Mouse (Mus musculus) lung, postnatal 0 days (tissue): ENCODE data around the gene Bcas2. TPM values are rescaled to one million over a fixed set of nuclear protein-coding genes. Genes with fewer than 3 reads are reported as not detected.
"Not testable (repeated sequence)": the region's sequence is repeated elsewhere in the genome, so short reads cannot be mapped to it uniquely, and the experiment has no call there.

Experiments
- ATAC-seq: fragments of 200-750 bp; cut with Nextera tagmentation; 2 replicates; pipeline ENCODE4 v1.8.0; 2017; ENCODE audit warnings: moderate library complexity
- DNase-seq: peaks from one replicate; pipeline ENCODE4 v3.0.0-alpha.2; 2016; ENCODE audit warnings: low spot score
- H3K27ac ChIP-seq: fragments of 300-500 bp; sonication (generic); 2 replicates; pipeline ENCODE4 v1.5.1; 2014; ENCODE audit warnings: antibody characterized with exemption, mild to moderate bottlenecking, low read length, mixed read lengths
- H3K27me3 ChIP-seq: fragments of 300-500 bp; sonication (generic); replicated peaks from 2 replicates; pipeline ENCODE4 v1.6.1; 2014; ENCODE audit warnings: low read length, mixed read lengths; ENCODE audit not compliant: insufficient read depth
- H3K36me3 ChIP-seq: fragments of 300-500 bp; sonication (generic); 2 replicates; pipeline ENCODE4 v1.6.1; 2014; ENCODE audit warnings: low read length, mixed read lengths; ENCODE audit not compliant: insufficient read depth
- H3K4me1 ChIP-seq: fragments of 300-500 bp; sonication (generic); 2 replicates; pipeline ENCODE4 v1.6.1; 2014; ENCODE audit warnings: antibody characterized with exemption, low read depth, low read length, mixed read lengths; ENCODE audit not compliant: insufficient read depth
- H3K4me2 ChIP-seq: fragments of 300-500 bp; sonication (generic); replicated peaks from 2 replicates; pipeline ENCODE4 v1.6.1; 2014; ENCODE audit warnings: low read depth, mild to moderate bottlenecking, low read length, moderate library complexity, mixed read lengths
- H3K4me3 ChIP-seq: fragments of 300-500 bp; sonication (generic); 2 replicates; pipeline ENCODE4 v1.5.1; 2014; ENCODE audit warnings: low read depth, low read length
- H3K9ac ChIP-seq: fragments of 300-500 bp; sonication (generic); replicated peaks from 2 replicates; pipeline ENCODE4 v1.6.1; 2014; ENCODE audit warnings: low read depth, mild to moderate bottlenecking
- H3K9me3 ChIP-seq: fragments of 300-500 bp; sonication (generic); 2 replicates; pipeline ENCODE4 v1.6.1; 2016; ENCODE audit warnings: low read length, mixed read lengths
- CTCF ChIP-seq: IDR thresholded peaks from 2 replicates; pipeline ENCODE4 v1.5.1; 2016; ENCODE audit warnings: antibody characterized with exemption, mild to moderate bottlenecking
- EP300 ChIP-seq: IDR thresholded peaks from 2 replicates; pipeline ENCODE4 v1.6.1; 2016; ENCODE audit warnings: antibody characterized with exemption, mild to moderate bottlenecking, control low read depth
- WGBS: fragments of 180-500 bp; shearing (Covaris S2); extraction: QIAGEN DNeasy Blood & Tissue Kit; methylation state at CpG from one replicate; pipeline ENCODE4 v1.1.7; 2014; 5-methylcytosine and 5-hydroxymethylcytosine counted together
- polyA plus RNA-seq: library from polyadenylated mRNA; unstranded; fragments of >200 nt; fragmentation: Nextera tagmentation; extraction: Ambion mirVana; gene quantifications from 2 replicates; pipeline ENCODE4 v1.2.1, GENCODE M21; 2015

Gene Bcas2
- polyA plus RNA-seq, 1 experiment from 2014 or later, result 89.8 TPM

GRCm38 (mm10) chr3:103179527-103179926 is 8.1 kb downstream of the Bcas2 start:
- 88% methylated on average over 9 of the region's 9 CpGs for WGBS
- no peak overlapping the region for H3K9ac ChIP-seq
- H3K4me2 ChIP-seq, result no peak overlapping the region
- no peaks in the 10 kb centered on the region for H3K27me3 ChIP-seq
- no peaks in the 10 kb centered on the region for H3K4me1 ChIP-seq
- TF ChIP-seq CTCF (no peak), EP300 (no peak)
- peaks cover 19% of the 10 kb centered on the region for H3K36me3 ChIP-seq
- H3K9me3 ChIP-seq, result no peaks in the 10 kb centered on the region
- no peak overlapping the region for H3K27ac ChIP-seq
- no peak overlapping the region for H3K4me3 ChIP-seq
- DNase-seq, result no peak
- no peak for ATAC-seq

- H3K27ac ChIP-seq, result no peak overlapping the region
- no peaks in the 10 kb centered on the region for H3K4me1 ChIP-seq
- no peaks in the 10 kb centered on the region for H3K9me3 ChIP-seq
- DNase-seq (no peak), ATAC-seq (no peak)
- no peaks in the 10 kb centered on the region for H3K27me3 ChIP-seq
- no peak overlapping the region for H3K4me2 ChIP-seq
- H3K4me3 ChIP-seq, result no peak overlapping the region
- 37% methylated on average over 4 of the region's 4 CpGs for WGBS
- TF ChIP-seq CTCF, result peak; percentile 41
- no peak for TF ChIP-seq EP300
- H3K36me3 ChIP-seq, result peaks cover 15% of the 10 kb centered on the region
- H3K9ac ChIP-seq, result no peak overlapping the region
These were observed 9.7 kb downstream of the Bcas2 start for GRCm38 (mm10) chr3:103181171-103181570.

GRCm38 (mm10) chr3:103182821-103183220 is 11.4 kb downstream of the Bcas2 start:
- no peak overlapping the region for H3K27ac ChIP-seq
- H3K36me3 ChIP-seq, result peaks cover 6% of the 10 kb centered on the region
- H3K27me3 ChIP-seq, result no peaks in the 10 kb centered on the region
- H3K4me3 ChIP-seq, result no peak overlapping the region
- WGBS, result 81% methylated on average over 14 of the region's 14 CpGs
- H3K4me1 ChIP-seq, result no peaks in the 10 kb centered on the region
- H3K9me3 ChIP-seq, result no peaks in the 10 kb centered on the region
- no peak overlapping the region for H3K9ac ChIP-seq
- ATAC-seq, result no peak
- TF ChIP-seq EP300 (no peak), CTCF (no peak)
- DNase-seq, result no peak
- no peak overlapping the region for H3K4me2 ChIP-seq

GRCm38 (mm10) chr3:103184467-103184866 is 13.0 kb downstream of the Bcas2 start:
- H3K4me3 ChIP-seq, H3K9ac ChIP-seq, DNase-seq, H3K4me1 ChIP-seq, H3K4me2 ChIP-seq, H3K27me3 ChIP-seq, H3K36me3 ChIP-seq, H3K9me3 ChIP-seq, ATAC-seq, H3K27ac ChIP-seq: not testable (repeated sequence)
- TF ChIP-seq CTCF, result peak; percentile 40

- 63% methylated on average over 5 of the region's 5 CpGs for WGBS
- Histone ChIP-seq H3K27me3 (no peaks in the 10 kb centered on the region), H3K27ac (no peak overlapping the region), H3K9ac (no peak overlapping the region), H3K36me3 (no peaks in the 10 kb centered on the region), H3K9me3 (no peaks in the 10 kb centered on the region), H3K4me3 (no peak overlapping the region), H3K4me2 (no peak overlapping the region), H3K4me1 (no peaks in the 10 kb centered on the region)
- DNase-seq (no peak), ATAC-seq (no peak)
- no peak for TF ChIP-seq EP300
- no peak for TF ChIP-seq CTCF
These were observed 17.0 kb downstream of the Bcas2 start for GRCm38 (mm10) chr3:103188451-103188850.

GRCm38 (mm10) chr3:103188856-103189255 is 17.4 kb downstream of the Bcas2 start:
- Histone ChIP-seq H3K4me3 (no peak overlapping the region), H3K4me1 (no peaks in the 10 kb centered on the region), H3K9me3 (no peaks in the 10 kb centered on the region), H3K27ac (no peak overlapping the region), H3K27me3 (no peaks in the 10 kb centered on the region), H3K9ac (no peak overlapping the region), H3K4me2 (no peak overlapping the region), H3K36me3 (no peaks in the 10 kb centered on the region)
- DNase-seq, result no peak
- TF ChIP-seq CTCF, result no peak
- TF ChIP-seq EP300, result no peak
- no peak for ATAC-seq
- 88% methylated on average over 2 of the region's 2 CpGs for WGBS

- no peak overlapping the region for H3K9ac ChIP-seq
- H3K4me2 ChIP-seq, result no peak overlapping the region
- ATAC-seq, result no peak
- no peaks in the 10 kb centered on the region for H3K9me3 ChIP-seq
- H3K4me3 ChIP-seq, result no peak overlapping the region
- no peaks in the 10 kb centered on the region for H3K36me3 ChIP-seq
- TF ChIP-seq CTCF (no peak), EP300 (no peak)
- no peaks in the 10 kb centered on the region for H3K27me3 ChIP-seq
- no peak for DNase-seq
- H3K27ac ChIP-seq, result no peak overlapping the region
- 85% methylated on average over 4 of the region's 4 CpGs for WGBS
- no peaks in the 10 kb centered on the region for H3K4me1 ChIP-seq
These were observed 20.7 kb downstream of the Bcas2 start for GRCm38 (mm10) chr3:103192161-103192560.
